Mouse (Mus musculus): Measurements from ENCODE around the gene Ripor2. TPM values are rescaled to one million over a fixed set of nuclear protein-coding genes. Genes with fewer than 3 reads are reported as not detected.

The Ripor2 gene
- polyA plus RNA-seq, 1 experiment = 46.4 TPM

DNA sequence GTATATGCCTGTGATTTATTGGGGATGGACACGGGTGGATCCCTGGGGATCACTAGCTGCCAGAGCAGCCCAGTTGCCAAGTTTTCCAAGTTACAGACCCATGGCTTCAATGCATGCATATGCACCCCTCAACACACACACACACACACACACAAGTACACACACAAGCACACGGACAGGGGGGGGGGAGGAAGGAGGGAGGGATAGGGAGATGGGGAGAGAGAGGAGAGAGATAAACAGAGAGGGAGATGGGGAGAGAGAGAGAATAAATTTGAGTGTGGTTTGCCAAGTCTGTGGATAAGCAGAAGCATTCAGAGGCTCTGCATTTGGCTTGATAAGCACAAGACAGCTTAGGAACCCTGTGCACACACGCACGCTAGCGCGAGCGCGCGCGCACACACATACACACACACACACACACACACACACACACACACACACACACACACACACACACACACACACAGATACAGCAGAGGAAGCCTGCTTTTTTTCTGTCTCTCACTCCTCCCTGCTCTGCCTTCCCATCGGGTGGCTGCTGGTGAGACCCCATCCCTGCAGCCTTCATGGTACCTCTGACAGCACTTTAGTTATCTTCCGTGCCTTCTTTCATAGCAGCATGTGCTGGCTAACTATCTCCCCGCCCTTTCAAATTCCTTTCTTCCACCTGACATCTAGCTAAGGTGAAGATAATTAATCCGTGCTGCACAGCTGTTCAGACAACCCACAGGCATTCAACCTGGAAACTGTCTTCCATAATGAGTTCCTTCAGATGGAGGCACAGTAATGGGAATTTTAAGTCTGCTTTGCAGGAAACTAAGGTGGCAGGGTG is 30.7 kb upstream of the Ripor2 start:
- no peak for DNase-seq (ENCODE audit: low read depth in 1 of 2, low spot score in 2 of 2)
- Histone ChIP-seq H3K27me3 (ENCODE audit: control insufficient read depth, insufficient read depth, low read length) (no peaks in the 10 kb centered on the region), H3K4me1 (ENCODE audit: control insufficient read depth, insufficient read depth, insufficient read length) (peaks cover 38% of the 10 kb centered on the region), H3K36me3 (ENCODE audit: control insufficient read depth, insufficient read depth, low read length) (no peaks in the 10 kb centered on the region), H3K4me3 (ENCODE audit: extremely low read depth, insufficient read depth, insufficient read length) (no peak overlapping the region), H3K27ac (ENCODE audit: insufficient read depth, low read length) (0 out of 2 replicates have a peak overlapping the region, but pooled peaks have one; percentile 9)
- 56% methylated on average over 14 of the region's 14 CpGs for WGBS
- TF ChIP-seq CTCF (IDR thresholded peaks at IDR 0.05; ENCODE audit: extremely low read depth, insufficient read depth, insufficient read length, insufficient replicate concordance) (no peak), POLR2A (IDR thresholded peaks at IDR 0.05; ENCODE audit: low read depth, low read length) (no peak)

DNA sequence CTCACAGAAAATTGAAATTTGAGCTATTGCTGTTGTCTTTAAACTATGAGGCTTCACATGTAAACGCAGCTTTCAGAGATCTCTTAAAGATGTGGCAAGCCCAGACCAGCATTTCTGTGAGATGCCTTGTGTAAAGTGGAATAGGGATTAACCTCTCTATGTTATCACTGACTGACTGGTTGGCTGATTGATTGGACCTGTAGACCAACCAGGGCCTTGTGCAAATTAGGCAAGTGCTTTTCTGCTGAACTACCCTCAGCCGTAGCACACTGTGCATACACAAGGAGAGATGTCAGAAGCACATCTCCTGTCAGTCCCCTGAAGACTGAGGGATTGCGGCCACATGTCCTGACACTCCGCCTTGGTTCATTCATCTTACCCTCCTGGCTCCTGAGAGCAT is 29.9 kb upstream of the Ripor2 start:
- WGBS = 92% methylated on average over 4 of the region's 4 CpGs
- Histone ChIP-seq H3K27me3 (ENCODE audit: control insufficient read depth, insufficient read depth, low read length) (no peaks in the 10 kb centered on the region), H3K4me3 (ENCODE audit: extremely low read depth, insufficient read depth, insufficient read length) (no peak overlapping the region), H3K36me3 (ENCODE audit: control insufficient read depth, insufficient read depth, low read length) (no peaks in the 10 kb centered on the region), H3K27ac (ENCODE audit: insufficient read depth, low read length) (0 out of 2 replicates have a peak overlapping the region, but pooled peaks have one; percentile 1), H3K4me1 (ENCODE audit: control insufficient read depth, insufficient read depth, insufficient read length) (peaks cover 38% of the 10 kb centered on the region)
- DNase-seq (ENCODE audit: low read depth in 1 of 2, low spot score in 2 of 2) = no peak
- no peak for TF ChIP-seq POLR2A (IDR thresholded peaks at IDR 0.05; ENCODE audit: low read depth, low read length)
- no peak for TF ChIP-seq CTCF (IDR thresholded peaks at IDR 0.05; ENCODE audit: extremely low read depth, insufficient read depth, insufficient read length, insufficient replicate concordance)

DNA sequence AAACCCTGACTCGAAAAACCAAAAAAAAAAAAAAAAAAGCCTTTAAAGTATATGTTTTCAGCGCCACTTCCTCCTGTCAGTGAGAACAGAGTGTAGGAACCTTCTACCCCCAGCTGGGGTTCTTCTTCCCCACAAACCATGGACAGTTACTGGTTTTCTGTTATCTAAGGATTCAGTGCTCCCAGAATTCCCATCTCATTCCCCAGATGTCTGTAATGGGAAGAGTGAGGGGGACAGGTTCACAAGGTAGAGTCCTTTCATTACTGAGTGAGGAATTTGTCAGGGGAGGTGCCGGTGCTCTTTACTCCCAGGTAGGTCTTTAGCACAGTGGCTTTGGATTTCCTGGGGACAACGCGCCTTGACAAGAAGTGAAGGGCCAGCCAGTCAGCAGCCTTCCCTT is 20.6 kb upstream of the Ripor2 start:
- no peak for TF ChIP-seq CTCF (IDR thresholded peaks at IDR 0.05; ENCODE audit: extremely low read depth, insufficient read depth, insufficient read length, insufficient replicate concordance)
- Histone ChIP-seq H3K27ac (ENCODE audit: insufficient read depth, low read length) (no peak overlapping the region), H3K27me3 (ENCODE audit: control insufficient read depth, insufficient read depth, low read length) (no peaks in the 10 kb centered on the region), H3K36me3 (ENCODE audit: control insufficient read depth, insufficient read depth, low read length) (no peaks in the 10 kb centered on the region), H3K4me1 (ENCODE audit: control insufficient read depth, insufficient read depth, insufficient read length) (peaks cover 4% of the 10 kb centered on the region; the same call in 1 of the 2 replicates), H3K4me3 (ENCODE audit: extremely low read depth, insufficient read depth, insufficient read length) (no peak overlapping the region)
- 65% methylated on average over 5 of the region's 5 CpGs for WGBS
- no peak for DNase-seq (ENCODE audit: low read depth in 1 of 2, low spot score in 2 of 2)

DNA sequence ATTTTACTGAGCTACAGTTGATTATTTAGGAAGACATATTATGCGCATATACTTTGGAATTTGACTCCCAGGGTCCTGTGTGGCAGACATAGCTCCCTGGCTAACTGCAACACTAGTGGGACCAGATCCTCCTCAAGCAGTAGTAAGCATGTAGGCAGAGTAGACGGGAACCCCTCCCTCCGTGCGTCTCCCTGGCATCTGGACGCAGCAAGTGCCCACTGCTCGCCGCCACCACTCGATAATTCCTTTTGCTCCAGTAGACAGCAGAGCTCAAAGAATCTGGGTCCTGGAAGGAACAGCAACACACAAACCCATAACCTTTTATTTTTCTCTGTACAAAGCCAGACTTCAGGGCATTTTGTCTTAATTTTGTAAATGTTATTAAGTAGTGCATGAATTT is 17.3 kb upstream of the Ripor2 start:
- WGBS = 97% methylated on average over 8 of the region's 8 CpGs
- Histone ChIP-seq H3K27me3 (ENCODE audit: control insufficient read depth, insufficient read depth, low read length) (no peaks in the 10 kb centered on the region), H3K36me3 (ENCODE audit: control insufficient read depth, insufficient read depth, low read length) (no peaks in the 10 kb centered on the region), H3K27ac (ENCODE audit: insufficient read depth, low read length) (no peak overlapping the region), H3K4me1 (ENCODE audit: control insufficient read depth, insufficient read depth, insufficient read length) (peaks cover 4% of the 10 kb centered on the region; the same call in 1 of the 2 replicates), H3K4me3 (ENCODE audit: extremely low read depth, insufficient read depth, insufficient read length) (no peak overlapping the region)
- DNase-seq (ENCODE audit: low read depth in 1 of 2, low spot score in 2 of 2) = no peak
- TF ChIP-seq POLR2A (IDR thresholded peaks at IDR 0.05; ENCODE audit: low read depth, low read length) (no peak), CTCF (IDR thresholded peaks at IDR 0.05; ENCODE audit: extremely low read depth, insufficient read depth, insufficient read length, insufficient replicate concordance) (no peak)

DNA sequence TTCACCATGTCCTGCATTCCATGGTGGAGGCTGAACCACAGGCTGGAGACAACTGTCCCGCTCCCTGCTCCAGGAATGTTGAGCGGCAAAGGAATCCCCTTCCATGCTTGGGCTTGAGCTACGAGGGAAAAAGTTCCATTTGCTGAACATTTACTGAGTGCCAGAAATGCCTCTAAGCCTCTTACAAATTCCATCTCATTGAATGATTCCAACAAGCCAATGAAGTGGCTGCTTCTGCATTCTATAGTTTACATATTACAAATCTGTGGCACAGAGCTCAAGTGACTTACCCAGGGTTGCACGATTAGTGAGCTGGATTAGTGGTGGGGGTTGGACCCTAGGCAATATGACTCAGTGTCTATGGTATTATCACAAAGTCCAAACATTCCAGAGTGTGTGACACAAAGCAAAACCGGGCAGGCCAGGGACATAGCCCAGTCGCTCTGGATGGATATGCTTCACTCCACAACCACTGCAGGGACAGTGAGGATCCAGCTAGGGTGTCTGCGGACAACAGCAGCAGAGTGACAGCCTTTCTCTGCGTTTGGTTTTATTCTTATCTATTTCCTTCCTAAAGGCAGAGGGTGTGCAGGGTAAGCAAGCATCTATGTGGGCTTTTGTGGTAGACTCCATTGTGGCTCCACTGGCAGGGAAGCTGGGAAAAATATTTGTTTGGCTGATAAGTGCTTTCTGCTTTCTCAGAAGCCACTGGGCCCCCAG is 16.6 kb upstream of the Ripor2 start:
- DNase-seq (ENCODE audit: low read depth in 1 of 2, low spot score in 2 of 2) = no peak
- Histone ChIP-seq H3K27ac (ENCODE audit: insufficient read depth, low read length) (no peak overlapping the region), H3K27me3 (ENCODE audit: control insufficient read depth, insufficient read depth, low read length) (no peaks in the 10 kb centered on the region), H3K4me1 (ENCODE audit: control insufficient read depth, insufficient read depth, insufficient read length) (peaks cover 4% of the 10 kb centered on the region; the same call in 1 of the 2 replicates), H3K36me3 (ENCODE audit: control insufficient read depth, insufficient read depth, low read length) (no peaks in the 10 kb centered on the region), H3K4me3 (ENCODE audit: extremely low read depth, insufficient read depth, insufficient read length) (no peak overlapping the region)
- 76% methylated on average over 8 of the region's 8 CpGs for WGBS
- TF ChIP-seq POLR2A (IDR thresholded peaks at IDR 0.05; ENCODE audit: low read depth, low read length) = no peak
- TF ChIP-seq CTCF (IDR thresholded peaks at IDR 0.05; ENCODE audit: extremely low read depth, insufficient read depth, insufficient read length, insufficient replicate concordance) = no peak

DNA sequence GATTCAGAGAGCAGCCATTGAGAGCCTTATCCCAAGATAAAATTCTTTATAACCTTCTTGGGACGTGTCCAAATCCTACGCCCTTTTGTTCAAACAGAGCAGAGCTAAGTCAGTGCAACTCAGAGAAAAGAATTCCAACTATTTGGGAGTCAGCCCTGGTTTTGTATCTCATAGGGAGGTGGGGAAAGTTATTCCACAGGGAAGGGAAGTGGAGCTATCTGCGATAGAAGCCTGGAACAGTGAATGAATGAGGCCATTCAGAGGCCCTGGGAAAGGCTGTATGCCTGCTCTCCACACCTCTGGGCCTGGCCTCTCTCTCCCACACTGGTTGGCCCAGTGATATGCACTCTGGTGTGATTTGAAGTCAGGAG is 16.1 kb upstream of the Ripor2 start:
- Histone ChIP-seq H3K27ac (ENCODE audit: insufficient read depth, low read length) (no peak overlapping the region), H3K4me1 (ENCODE audit: control insufficient read depth, insufficient read depth, insufficient read length) (peaks cover 4% of the 10 kb centered on the region; the same call in 1 of the 2 replicates), H3K4me3 (ENCODE audit: extremely low read depth, insufficient read depth, insufficient read length) (no peak overlapping the region), H3K36me3 (ENCODE audit: control insufficient read depth, insufficient read depth, low read length) (no peaks in the 10 kb centered on the region), H3K27me3 (ENCODE audit: control insufficient read depth, insufficient read depth, low read length) (no peaks in the 10 kb centered on the region)
- TF ChIP-seq CTCF (IDR thresholded peaks at IDR 0.05; ENCODE audit: extremely low read depth, insufficient read depth, insufficient read length, insufficient replicate concordance) (no peak), POLR2A (IDR thresholded peaks at IDR 0.05; ENCODE audit: low read depth, low read length) (no peak)
- DNase-seq (ENCODE audit: low read depth in 1 of 2, low spot score in 2 of 2) = no peak
- 80% methylated on average over 3 of the region's 3 CpGs for WGBS

Data from spleen, adult 2 months (tissue).